Mouse (Mus musculus): ENCODE data around the gene Cs.
"Not testable (repeated sequence)": the region's sequence is repeated elsewhere in the genome, so short reads cannot be mapped to it uniquely, and the experiment has no call there.

Gene Cs

DNA sequence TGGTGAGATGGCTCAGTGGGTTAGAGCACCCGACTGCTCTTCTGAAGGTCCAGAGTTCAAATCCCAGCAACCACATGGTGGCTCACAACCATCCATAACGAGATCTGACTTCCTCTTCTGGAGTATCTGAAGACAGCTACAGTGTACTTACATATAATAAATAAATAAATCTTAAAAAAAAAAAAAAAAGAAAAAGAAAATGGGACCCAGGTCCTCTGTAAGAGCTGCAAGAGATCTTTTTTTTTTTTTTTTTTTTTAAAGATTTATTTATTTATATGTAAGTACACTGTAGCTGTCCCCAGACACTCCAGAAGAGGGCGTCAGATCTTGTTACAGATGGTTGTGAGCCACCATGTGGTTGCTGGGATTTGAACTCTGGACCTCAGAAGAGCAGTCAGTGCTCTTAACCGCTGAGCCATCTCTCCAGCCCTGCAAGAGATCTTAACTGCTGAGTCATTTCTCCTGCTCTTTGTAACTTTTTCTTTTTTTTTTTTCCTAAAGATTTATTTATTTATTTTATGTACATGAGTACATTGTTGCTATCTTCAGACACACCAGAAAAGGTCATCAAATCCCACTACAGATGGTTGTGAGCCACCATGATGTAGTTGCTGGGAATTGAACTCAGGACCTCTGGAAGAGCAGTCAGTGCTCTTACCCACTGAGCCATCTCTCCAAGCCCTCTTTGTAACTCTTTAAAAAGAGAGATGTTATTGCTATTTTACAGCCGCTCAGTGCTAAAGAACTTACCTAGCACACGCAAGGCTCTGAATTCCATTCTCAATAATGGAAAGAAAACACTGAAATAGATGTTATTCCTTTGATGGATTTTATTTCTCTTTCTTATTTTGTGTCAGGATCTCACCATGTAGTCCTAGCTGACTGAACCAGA is 4.9 kb upstream of the Cs start:
- DNase-seq (ENCODE audit: low spot score in 2 of 2), result not testable (repeated sequence)

DNA sequence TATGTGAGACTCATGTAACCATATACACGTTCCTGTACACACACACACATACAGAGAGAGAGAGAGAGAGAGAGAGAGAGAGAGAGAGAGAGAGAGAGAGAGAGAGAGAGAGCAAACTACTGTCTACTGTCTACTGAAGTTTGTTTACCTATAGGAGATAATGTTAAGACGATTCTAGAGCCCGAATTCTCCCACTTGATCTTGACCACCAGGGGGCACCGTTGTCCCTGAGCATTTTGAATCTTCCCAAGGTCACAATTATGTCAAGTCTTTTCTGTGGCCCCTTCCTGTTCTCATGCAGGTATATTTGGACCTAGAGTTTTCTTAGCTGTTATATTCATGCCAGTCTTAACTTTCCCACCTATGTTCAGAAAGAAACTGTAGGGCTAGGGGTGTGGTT is 2.0 kb upstream of the Cs start:
- DNase-seq (ENCODE audit: low spot score in 2 of 2), result peak in 1 of 2 experiments; percentile 61

DNA sequence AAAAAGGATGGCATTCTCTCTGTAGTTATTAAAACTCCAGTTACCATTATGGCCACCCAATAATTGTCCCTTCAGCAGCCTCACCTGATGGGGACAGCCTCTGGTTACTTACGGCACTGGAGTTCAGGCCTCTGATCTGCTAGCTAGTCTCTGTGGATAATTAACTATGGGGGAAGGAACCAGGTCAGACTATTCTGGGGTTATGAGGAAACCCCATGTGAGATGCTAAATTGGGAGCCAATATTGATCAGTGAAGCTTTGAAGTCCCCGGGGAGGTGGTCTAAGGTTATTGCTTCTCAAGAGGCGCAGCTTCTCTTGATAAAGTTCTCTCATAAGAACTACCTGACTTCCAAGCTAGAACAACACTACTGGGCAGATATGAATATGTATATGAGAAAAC is 1.3 kb upstream of the Cs start:
- no peak for DNase-seq (ENCODE audit: low spot score in 2 of 2)

DNA sequence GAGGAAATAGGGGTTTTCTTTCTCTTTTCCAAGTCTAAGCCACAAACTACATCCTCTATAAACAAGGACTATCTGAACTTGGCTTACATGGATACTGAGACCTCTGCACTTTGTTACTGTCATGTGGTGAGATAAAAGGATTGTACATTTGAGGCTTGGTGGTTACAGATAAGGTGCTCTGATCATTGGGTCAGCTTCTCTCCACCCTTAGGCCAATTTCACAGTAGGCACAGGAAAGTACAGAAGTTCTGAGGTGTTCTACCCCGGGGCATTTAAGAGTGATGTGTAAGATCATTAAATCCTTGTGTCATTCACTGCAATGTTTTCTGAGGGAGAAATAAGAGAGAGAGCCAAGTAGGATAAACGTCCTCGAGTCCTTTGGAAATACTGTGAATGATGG is 937 bp upstream of the Cs start:
- DNase-seq (ENCODE audit: low spot score in 2 of 2), result no peak

DNA sequence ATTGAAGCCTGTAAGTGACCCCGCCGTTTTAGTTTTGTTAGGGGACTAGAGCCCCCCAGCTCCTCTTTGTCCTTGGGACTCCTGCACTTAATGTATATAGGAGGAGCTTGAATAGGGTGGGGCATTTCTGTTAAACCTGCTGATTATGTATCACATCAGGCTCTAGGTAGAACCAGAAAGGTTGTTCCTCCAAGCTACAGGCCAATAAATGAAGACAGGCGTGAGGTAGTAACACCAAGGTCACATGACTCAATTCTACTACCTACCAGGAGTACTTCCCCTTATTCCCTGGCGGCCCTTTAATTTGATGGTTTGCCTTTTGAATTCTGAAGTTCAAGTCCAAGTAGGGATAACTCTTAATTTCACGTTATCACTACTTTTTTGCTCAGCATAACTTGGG is 881 bp downstream of the Cs start:
- DNase-seq (ENCODE audit: low spot score in 2 of 2), result no peak

DNA sequence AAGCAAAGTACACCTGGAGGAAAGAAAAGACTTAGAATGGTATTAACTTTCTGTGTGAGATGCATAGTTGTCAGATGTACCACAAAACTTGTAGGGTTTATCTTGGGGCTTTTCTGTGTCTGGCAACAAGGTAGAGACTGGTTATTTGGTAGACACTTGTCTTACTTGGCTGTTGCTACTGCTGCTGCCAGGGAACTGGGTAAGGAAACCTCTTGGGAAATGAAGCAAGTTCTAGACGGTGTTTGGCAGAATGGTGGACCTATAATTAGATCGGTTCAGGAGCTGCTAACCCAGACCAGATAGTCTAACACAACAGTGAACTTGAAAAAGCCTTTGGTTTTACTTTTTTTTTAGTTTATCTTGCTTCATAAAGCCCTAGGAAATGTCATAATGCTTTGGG is 1.4 kb downstream of the Cs start:
- DNase-seq (ENCODE audit: low spot score in 2 of 2), result no peak

DNA sequence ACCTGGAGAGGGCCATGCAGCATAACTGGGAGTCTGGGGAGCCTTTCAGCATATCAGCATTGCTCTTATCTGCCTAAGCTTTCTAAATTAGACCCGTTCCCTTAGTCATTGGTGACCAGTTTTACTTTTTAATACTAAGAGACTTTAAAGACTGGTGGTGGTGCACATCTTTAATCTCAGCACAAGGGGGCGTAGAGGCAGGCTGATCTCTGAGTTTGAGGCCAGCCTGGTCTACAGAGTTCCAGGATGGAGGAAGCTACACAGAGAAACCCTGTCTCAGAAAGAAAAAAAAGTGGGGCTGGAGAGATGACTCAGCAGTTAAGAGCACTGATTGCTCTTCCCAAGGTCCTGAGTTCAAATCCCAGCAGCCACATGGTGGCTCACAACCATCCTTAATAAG is 2.7 kb downstream of the Cs start:
- no peak for DNase-seq (ENCODE audit: low spot score in 2 of 2)

DNA sequence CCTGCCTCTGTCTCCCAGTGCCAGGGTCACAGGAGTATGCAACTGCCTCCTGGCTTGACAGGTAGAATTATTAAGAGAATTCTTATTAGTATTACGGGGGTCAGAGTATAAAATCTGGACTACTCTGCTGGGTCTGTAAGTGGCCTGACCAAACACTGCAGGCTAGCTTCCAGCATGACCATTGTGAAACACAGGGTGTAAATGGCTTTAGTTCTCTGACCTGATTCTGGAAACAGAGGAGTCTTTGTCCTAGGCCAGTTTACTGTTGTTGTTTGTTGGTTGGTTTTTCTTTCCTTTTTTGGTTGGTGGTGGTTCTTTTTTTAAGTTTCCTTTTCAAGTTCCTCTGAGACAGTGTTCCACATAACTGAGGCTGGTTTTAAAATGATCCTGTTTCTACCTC is 5.9 kb downstream of the Cs start:
- DNase-seq (ENCODE audit: low spot score in 2 of 2), result no peak

DNA sequence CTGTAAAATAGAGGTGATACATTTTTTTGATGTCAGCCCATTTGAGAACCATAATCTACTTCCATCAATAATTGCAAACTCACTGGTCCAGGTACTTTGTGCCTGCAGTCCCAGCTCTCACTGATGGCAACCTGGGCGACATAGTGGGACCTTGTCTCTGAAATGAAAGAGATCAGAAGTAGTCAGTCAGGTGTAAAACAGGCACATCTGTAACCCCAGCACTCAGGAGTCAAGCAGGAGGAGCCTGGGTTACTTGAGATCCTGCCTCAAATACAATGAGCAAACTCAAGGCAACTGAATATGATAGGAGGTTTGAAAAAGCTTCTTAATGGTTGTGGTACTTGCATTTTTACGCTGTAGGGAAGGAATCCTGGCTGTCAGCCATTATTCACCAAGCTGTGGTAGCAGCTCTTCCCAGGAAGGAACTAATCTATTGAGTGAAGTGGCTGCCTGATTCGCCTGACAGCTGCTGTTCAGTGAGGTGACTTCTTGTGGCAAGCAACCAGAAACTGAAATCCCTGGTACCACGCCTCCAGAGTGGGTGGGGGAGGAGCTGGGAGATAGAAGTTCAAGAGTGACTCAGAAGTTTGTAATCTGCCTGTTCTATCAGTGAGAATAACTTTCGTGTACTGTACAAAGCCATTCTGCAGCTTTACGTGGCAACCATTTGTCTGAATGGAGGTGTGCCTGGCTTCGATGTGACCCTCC is 7.2 kb downstream of the Cs start:
- peak; percentile 59 to 75 for DNase-seq (ENCODE audit: low spot score in 2 of 2)

DNA sequence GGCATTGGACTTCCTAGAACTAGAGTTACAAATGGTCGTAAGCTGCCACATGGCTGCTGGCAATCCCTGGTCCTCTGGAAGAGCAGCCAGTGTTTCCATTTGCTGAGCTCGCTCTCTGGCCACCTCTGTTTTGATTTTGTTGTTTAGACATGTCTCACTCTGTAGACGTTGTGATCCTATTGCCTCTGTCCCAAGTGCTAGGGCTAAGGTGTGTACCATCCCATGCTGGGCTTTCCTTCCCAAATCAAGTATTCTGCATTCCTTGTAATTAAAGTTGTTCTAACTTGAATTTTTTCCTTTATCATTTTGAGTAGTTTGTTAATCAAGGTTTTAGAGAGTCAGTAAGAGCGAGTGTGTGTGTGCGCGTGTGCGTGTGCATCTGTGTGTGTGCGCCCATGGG is 10.0 kb downstream of the Cs start:
- DNase-seq (ENCODE audit: low spot score in 2 of 2), result no peak

DNA sequence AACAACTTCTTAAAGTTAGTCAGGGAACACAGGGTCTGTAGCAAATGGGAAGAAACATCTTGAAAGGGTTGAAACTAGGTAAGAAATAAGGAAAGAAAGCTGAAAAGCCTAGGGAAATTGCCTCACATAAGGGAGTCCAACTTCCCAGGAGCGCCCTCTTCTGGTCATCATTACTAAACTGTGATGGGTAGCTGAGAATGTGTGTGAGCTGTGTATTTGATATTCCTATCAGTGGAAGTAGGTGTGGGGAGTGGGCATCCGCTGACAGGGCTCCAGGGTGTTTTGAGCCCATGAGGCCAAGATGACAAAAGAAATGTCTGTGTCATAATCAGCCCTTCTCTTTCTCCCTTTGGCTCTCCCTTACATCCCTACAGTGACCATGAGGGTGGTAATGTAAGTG is 21.3 kb downstream of the Cs start:
- DNase-seq (ENCODE audit: low spot score in 2 of 2), result peak in 1 of 2 experiments; percentile 67

DNA sequence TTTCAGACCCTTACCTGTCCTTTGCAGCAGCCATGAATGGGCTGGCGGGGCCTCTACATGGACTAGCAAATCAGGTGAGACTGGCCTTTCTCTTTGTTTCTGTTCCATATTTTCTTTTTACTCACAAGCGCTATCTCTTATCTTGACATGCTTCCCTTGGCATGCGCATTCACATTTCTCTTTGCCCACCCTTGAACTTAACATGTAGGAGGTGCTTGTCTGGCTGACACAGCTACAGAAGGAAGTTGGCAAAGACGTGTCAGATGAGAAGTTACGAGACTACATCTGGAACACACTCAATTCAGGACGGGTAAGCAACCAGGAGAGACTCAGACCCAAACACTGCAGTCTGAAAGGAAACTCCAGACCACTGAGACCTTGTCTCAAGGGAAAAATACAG is 21.7 kb downstream of the Cs start:
- no peak for DNase-seq (ENCODE audit: low spot score in 2 of 2)

DNA sequence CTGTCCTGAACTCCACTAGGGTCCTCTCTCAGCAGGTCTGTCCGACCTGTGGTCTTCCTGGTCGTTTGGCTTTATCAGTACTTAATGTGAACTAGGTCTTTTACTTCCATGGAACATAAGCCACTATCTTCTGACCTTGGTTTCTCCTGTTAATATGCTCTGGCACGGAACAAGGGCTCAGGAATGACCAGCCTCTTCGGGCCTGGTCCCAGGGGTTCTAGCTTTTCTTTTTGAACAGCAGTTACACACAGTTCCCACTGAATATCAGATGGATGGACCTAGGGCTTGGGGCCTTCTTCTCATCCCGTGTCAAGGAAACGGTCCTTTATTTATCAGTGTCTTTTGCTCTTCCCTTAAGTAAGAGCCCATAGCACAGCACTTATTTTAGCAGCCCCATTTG is 24.3 kb downstream of the Cs start:
- no peak for DNase-seq (ENCODE audit: low spot score in 2 of 2)

DNA sequence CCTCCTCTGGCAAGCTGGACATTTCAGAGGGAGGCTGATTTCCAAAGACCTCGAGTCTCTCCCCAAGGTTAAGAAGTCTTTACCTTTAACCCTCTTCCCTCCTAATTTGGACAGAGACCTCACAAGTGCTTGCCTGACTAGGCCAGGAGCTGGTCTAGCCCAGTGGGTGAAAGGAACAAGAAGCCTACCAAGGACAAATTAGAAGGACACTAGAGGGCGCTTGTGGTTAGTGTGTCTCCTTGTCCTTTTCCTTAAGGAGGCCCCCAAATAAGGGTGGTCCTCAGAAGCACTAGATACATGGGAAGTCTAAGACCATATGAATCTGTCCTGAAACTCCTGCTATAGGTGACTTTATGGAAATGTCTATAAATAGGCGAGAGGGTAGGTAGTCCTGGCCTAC is 25.0 kb downstream of the Cs start:
- peak in 1 of 2 experiments; percentile 47 for DNase-seq (ENCODE audit: low spot score in 2 of 2)

DNA sequence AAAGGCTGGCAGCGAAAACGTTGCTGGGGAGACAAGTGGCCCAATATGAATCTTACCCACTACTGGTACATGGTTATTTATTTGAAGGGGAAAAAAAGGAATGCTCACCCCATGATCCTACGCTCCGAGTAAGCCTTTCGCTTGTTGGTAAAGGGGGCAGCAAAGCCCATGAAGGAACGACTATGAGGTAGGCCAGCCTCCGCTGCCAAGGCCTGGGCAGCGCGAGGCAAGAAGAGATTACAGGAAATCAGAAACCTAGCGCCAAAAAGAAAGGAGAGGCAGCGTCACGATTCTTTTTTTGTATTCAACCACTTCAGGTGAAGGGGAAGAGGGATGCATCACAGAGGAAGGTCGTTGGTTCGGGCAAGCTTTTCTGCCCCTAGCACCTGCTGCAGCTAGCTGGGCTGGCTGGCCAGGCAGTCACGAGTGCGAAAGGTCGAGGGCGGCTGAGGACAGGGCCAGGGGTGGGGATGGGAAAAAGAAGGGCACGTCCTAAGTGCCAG is 30.4 kb downstream of the Cs start:
- no peak for DNase-seq (ENCODE audit: low spot score in 2 of 2)

DNA sequence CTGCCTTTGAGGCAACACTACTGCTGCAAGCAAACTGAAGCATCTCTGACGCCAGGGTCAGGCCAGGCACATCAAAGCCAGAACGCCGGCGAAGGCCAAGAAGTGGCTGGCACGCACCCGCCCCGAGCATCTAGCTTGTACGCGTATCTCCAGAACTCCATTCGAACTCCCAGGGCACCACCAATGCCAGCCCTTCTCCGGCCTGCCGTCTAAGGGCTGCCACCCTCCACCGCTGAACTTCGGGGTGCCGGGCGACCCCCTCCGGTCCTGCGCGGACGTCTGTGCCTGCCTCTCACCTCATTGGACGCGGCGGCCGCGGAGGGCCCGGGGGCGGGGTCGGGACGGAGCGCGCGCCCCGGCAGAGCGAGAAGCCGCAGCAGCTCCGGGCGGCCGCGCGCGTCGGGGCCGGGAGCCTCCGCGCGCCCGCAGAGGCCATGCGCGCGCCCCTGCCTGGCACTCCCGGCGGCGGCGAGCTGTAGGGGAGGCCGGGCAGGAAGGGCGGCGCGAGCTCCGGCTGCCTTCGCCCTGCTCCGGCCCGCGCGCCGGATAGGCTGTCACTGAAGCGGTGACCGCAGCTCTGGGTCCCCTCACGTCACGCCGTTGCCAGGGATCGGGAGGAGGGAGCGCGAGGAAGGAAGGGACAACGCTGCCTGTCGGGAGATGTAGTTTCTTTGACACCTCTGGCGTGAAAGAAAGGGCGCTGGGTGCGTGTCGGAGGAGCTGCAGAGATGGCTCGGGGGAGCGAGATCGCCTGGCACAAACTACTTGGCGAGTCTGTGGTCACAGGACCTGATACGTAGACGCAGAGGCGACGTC is 31.1 kb downstream of the Cs start, which contains the start of gene Coq10a:
Gene Coq10a (minus strand): TSS at position 596 of the 816 bp plus-strand sequence.
- DNase-seq (ENCODE audit: low spot score in 2 of 2), result peak; percentile 93 to 95

DNA sequence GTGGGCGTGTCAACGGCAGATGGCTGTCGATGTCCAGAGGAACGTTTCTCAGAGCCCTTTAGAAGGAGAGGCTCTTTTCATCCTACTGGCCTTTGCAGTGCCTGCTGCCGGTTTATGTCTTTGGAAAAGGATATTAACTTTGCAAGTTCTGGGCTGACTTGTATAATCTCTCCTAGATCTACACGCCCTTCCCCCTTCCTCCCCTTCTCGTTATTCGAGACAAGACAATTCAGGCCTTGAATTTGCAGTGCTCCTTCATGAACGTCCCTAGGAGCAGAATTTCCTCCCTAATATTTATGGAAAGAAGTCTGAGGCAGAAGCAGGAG is 31.6 kb downstream of the Cs start:
- DNase-seq (ENCODE audit: low spot score in 2 of 2), result no peak

DNA sequence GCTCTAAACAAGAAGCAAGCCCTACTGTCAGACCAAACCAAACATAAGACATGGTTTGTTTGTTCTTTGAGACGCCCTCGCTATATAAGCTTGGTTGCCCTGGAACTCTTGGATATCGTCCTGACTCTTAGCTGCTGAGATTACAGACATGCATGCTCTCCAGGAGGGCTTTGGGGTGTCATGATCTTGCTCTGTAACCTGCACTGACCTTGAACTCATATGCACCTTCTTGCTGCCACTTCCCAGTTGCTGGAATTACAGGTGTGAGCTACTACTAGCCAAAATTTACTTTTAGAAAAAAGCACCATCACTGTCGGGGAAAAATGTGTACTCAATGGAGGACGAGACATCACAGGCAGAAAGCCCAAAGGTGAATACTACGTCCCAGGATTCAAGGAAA is 32.1 kb downstream of the Cs start:
- DNase-seq (ENCODE audit: low spot score in 2 of 2), result no peak

DNA sequence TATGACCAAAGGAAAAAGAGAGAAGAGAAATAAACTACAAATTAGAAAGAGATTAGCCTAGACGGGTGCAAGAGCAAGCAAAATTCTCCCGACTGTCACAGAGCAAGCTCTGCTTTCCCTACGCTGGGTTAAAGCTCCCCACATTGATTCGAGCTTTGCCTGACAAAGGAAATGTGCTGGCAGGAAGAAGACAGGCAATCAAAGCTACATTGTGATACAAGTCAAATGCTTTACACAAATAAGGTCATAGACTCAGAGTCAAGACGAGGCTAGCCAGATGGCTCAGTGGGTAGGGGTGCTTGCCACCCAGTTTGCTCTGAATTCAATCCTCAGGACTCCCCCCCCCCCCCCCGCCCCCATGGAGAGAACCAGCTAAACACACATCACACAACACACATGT is 32.5 kb downstream of the Cs start:
- DNase-seq (ENCODE audit: low spot score in 2 of 2), result no peak

DNA sequence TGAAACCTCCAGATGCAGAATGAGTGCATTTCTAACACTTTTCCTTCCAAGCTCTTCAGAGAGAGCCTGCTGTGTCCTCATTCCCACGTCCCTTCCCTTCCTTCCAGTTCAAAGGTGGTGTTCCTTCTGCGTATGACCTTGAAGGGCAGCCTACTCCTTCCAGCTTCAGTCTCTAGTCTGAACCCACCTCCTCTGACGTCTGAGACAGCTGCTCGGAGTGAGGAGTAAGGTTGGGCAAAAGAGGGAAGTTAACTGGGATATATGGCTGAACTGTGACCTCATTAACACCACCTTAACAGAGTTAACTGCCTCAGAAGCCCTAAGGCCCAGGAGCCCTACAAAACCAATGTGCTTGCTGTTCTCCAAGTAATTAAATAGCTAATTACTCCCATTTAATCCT is 33.1 kb downstream of the Cs start:
- no peak for DNase-seq (ENCODE audit: low spot score in 2 of 2)

DNA sequence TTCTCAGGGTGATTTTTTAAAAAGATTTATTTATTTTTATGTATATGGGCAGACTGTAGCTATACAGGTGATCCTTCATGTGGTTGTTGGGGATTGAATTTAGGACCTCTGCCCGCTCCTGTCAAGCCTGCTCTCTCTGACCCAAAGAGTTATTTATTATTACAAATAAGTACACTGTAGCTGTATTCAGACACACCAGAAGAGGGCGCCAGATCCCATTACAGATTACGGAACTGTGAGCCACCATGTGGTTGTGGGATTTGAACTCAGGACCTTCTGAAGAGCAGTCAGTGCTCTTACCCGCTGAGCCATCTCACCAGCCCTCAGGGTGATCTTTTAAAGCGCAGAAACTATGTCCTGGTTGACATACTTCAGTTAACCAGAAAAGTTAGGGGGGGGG is 34.6 kb downstream of the Cs start:
- DNase-seq (ENCODE audit: low spot score in 2 of 2), result no peak

DNA sequence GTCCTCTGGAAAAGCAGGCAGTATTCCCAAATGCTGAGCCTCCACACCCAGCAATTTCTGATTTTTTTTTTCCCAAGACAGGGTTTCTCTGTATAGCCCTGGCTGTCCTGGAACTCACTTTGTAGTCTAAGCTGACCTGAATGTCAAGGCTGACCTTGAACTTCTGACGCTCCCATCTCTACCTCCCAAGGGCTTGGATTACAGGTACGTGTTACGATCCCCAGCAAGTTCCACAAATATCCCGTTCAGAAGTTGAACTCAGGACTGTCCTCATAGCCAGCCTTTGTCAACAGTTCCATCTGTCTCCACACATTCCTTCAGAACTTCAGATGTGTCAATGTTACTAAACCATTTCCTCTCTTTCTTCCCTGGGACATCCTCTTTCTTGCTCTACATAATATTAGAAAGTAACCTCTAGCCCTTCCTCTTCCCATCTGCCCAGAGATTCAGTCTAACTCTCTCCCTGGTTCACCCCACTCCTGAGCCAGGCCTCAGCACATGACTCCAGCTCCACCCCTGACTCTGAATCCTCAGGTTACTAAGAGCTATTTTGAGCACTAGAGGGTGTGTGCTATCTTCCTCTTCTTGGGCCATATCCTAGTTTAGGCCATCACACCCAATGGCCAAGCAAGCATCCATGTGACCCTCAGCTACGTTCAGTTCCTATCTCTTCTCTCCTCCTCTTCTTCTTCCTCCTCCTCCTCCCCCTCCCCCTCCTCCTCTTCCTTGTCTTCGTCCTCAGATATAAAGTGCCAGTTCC is 35.6 kb downstream of the Cs start:
- DNase-seq (ENCODE audit: low spot score in 2 of 2), result no peak
